Mouse (Mus musculus): ENCODE results near the gene Ercc6l2.

DNA sequence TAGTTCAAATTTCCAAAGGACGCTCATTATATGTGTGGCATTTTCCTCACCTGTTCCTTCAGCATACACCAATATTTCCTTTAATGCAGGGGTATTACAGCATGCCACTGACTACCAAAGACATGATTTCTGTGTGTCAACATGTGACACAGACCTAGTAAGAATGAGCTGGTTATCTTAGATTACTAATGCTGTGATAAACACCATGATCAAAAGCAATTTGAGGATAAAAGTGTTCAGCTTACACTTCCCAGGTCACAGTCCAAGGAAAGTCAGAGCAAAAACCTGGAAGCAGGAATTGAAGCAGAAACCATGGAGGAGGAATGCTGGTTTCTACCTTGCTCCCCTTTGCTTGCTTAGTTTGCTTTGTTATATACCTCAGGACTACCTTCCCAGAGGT, 13.8 kb upstream of the Ercc6l2 start:
- no peak for TF ChIP-seq POLR2A (IDR thresholded peaks at IDR 0.05; ENCODE audit: borderline replicate concordance, low read depth, low read length)
- TF ChIP-seq CTCF (IDR thresholded peaks at IDR 0.05; ENCODE audit: low read depth, low read length), result no peak
